Mouse (Mus musculus): ENCODE measurements around the gene Tgtp1. TPM values are rescaled to one million over a fixed set of nuclear protein-coding genes. Genes with fewer than 3 reads are reported as not detected.

Gene Tgtp1
- polyA plus RNA-seq (2015; fragmentation: Nextera tagmentation; extraction: Ambion mirVana), result 3.0 and 4.5 TPM in 2 replicates

DNA sequence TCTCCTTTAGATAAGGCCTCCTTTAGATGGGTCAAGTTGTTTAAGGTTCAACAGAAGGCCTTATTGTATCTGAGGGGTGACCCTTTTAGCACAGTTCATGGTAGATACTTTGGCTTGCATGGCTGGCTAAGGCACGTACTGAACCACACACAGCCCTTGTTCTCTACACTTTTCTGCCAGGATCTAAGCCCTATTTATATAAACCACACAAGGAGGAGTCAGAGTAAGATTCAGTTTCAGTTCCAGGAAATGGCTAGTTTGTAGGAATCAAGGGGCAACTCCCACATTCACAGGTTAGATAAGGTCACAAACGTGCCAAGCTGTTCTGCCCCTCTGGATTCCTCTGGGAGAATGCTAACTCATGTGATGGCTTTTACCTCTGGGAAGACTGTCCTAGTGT is at the start of gene Tgtp1:
Tgtp1 (minus strand) TSS at position 155 of the 400 bp plus-strand sequence.

DNA sequence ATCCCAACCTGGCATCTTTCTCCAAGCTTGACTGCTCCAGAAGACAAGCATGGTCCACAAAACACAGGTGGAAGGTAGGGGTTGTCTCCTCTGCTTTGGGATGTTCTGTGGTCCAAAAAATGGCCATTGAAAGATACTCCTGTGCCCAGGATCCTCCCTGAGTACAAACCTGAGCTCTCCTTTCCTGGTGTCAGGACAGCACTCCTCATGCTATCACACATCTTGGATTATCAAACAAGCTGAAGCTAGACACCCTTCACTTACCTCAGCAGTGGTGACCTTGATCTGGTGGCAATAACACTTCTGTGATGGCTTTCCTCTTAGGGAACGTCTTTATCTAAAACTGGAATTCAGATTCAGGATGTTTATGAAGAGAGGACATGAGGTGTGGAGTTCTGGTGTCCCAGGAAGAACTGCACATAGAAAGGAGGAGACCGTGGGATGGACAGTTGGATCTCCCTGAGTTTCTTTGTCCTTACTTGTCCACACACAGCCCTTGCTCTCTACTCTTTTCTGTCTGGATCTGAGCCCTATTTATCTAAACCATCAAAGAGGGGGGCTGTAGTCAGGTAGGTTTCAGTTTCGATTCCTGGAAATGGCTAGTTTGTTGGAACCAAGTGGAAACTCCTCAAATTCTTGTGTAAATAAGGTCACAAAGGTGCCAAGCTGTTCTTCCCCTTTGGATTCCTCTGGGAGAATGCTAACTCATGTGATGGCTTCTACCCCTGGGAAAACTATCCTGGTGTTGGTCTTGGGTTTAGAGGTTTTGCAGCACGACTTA is 2.0 kb downstream of the Tgtp1 start, which contains the start of gene Gm12185:
Gm12185 (minus strand) TSS at position 487 of the 781 bp plus-strand sequence.

DNA sequence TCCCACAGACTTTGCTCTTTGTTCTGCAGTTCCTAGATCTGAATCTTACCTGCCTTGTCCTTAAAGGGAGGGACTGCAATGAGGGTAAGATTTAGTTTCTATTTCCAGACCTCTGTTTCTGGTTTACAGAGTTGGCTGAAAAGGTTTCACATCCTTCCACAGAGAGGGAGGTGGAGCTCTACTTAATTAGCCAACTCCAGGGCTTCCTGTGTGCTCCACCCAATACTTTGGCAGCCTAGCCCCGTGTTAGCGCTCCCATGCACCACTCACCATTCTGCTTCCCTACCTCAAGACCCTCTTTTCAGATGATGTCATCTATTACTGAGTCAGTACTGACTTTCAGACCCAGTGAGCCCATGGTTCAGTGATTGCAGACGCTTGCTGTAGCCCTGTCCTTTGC is 14.7 kb downstream of the Tgtp1 start, which contains the start of gene 9930111J21Rik1:
9930111J21Rik1 (minus strand) TSS at position 148 of the 400 bp plus-strand sequence.

DNA sequence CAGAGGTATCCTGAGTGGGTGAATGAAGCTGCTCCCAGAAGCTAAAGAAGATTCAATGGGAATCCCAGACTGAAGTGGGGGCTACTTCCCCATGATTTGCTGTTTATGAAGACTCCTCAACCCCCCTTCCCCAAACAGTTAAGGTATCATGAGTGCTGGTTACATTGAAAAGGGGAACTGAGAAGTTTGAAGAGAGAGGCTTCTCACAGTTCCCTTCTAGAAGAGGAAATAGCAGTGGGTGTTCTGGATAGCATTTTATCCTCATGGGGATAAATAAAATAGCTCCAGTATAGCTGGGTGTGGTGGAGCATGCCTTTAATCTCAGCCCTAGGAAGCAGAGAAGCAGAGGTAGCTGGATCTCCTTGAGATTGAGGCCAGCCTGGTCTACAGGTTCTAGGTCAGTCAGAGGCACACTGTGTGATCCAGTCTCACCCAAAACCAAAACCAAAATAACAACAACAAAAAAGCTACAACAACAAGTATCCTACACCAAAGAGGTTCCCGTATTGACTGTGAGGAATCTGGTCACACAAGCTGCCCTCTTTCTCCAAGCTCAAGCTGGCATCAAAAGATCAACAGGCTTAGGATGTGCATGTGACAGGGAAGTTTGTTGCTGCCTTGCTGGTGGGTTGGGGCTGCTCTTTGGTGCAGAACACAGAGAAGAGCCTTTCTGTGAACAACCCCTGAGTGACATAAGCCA is 15.6 kb downstream of the Tgtp1 start, which contains the start of gene Olfr56:
Olfr56 (plus strand) TSS at position 650 of the 700 bp plus-strand sequence.

DNA sequence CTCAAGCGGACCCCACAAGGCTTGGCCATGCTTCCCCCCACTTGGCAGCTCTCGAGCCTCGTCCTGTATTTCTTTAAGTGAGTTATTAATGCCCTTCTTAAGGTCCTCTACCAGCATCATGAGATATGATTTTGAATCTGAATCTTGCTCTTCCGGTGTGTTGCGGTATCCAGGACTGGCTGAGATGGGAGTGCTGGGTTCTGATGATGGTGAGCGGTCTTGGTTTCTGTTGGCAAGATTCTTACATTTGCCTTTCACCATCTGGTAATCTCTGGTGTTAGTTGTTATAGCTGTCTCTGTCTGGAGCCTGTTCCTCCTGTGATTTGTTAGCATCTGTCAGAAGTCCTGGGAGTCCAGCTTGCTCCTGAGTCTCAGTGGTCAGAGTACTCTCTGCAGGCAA is 47.9 kb downstream of the Tgtp1 start, which contains the start of gene Psme2b:
Psme2b (minus strand) TSS at position 101 of the 400 bp plus-strand sequence.

Other genes with a start within 250 kb of the Tgtp1 start
- 835 and 855 TPM in 2 replicates for gene Rack1, start 193.8 kb downstream of the Tgtp1 start, polyA plus RNA-seq (2015; fragmentation: Nextera tagmentation; extraction: Ambion mirVana)
- 4.2 and 5.0 TPM in 2 replicates for gene Trim41, start 176.8 kb downstream of the Tgtp1 start, polyA plus RNA-seq (2015; fragmentation: Nextera tagmentation; extraction: Ambion mirVana)
- gene Trim7, start 168.0 kb downstream of the Tgtp1 start, polyA plus RNA-seq (2015; fragmentation: Nextera tagmentation; extraction: Ambion mirVana), result 0.73 and 0.81 TPM in 2 replicates
- gene Gm12184, start 167.5 kb downstream of the Tgtp1 start, polyA plus RNA-seq (2015; fragmentation: Nextera tagmentation; extraction: Ambion mirVana), result 2.4 and 2.8 TPM in 2 replicates
- 34.7 and 45.0 TPM in 2 replicates for gene Irgm1, start 122.5 kb downstream of the Tgtp1 start, polyA plus RNA-seq (2015; fragmentation: Nextera tagmentation; extraction: Ambion mirVana)
- gene Gm5431, start 92.0 kb downstream of the Tgtp1 start, polyA plus RNA-seq (2015; fragmentation: Nextera tagmentation; extraction: Ambion mirVana), result 0.29 and 0.42 TPM in 2 replicates
- 5.9 and 8.4 TPM in 2 replicates for gene Psme2b, start 48.0 kb downstream of the Tgtp1 start, polyA plus RNA-seq (2015; fragmentation: Nextera tagmentation; extraction: Ambion mirVana)
- gene Olfr56, start 15.3 kb downstream of the Tgtp1 start, polyA plus RNA-seq (2015; fragmentation: Nextera tagmentation; extraction: Ambion mirVana), result 0.26 and 0.39 TPM in 2 replicates
- 2.0 TPM in 2 replicates for gene 9930111J21Rik1, start 14.8 kb downstream of the Tgtp1 start, polyA plus RNA-seq (2015; fragmentation: Nextera tagmentation; extraction: Ambion mirVana)
- gene Gm12185, start 1.9 kb downstream of the Tgtp1 start, polyA plus RNA-seq (2015; fragmentation: Nextera tagmentation; extraction: Ambion mirVana), result 0.06 TPM in 1 of 2 replicates, not detected in the other
- 3.0 and 4.7 TPM in 2 replicates for gene 9930111J21Rik2, start 57.1 kb upstream of the Tgtp1 start, polyA plus RNA-seq (2015; fragmentation: Nextera tagmentation; extraction: Ambion mirVana)
- gene Tgtp2, start 70.0 kb upstream of the Tgtp1 start, polyA plus RNA-seq (2015; fragmentation: Nextera tagmentation; extraction: Ambion mirVana), result 5.2 and 8.0 TPM in 2 replicates
- gene Ifi47, start 82.4 kb upstream of the Tgtp1 start, polyA plus RNA-seq (2015; fragmentation: Nextera tagmentation; extraction: Ambion mirVana), result 14.6 and 19.2 TPM in 2 replicates
- 0.05 and 0.25 TPM in 2 replicates for gene Olfr1396, start 120.7 kb upstream of the Tgtp1 start, polyA plus RNA-seq (2015; fragmentation: Nextera tagmentation; extraction: Ambion mirVana)
- not detected in 2 replicates for gene Olfr1395, start 148.1 kb upstream of the Tgtp1 start, polyA plus RNA-seq (2015; fragmentation: Nextera tagmentation; extraction: Ambion mirVana)
- gene Olfr1394, start 160.2 kb upstream of the Tgtp1 start, polyA plus RNA-seq (2015; fragmentation: Nextera tagmentation; extraction: Ambion mirVana), result not detected in 2 replicates
- 2.3 and 3.0 TPM in 2 replicates for gene Btnl9, start 193.0 kb upstream of the Tgtp1 start, polyA plus RNA-seq (2015; fragmentation: Nextera tagmentation; extraction: Ambion mirVana)
- gene Zfp62, start 209.1 kb upstream of the Tgtp1 start, polyA plus RNA-seq (2015; fragmentation: Nextera tagmentation; extraction: Ambion mirVana), result 14.1 and 14.2 TPM in 2 replicates

Data from spleen, postnatal 0 days (tissue).